Mouse (Mus musculus) induced T-regulatory cell, adult 2 months (primary cell): ENCODE results near the gene C77080.

Source experiments
- DNase-seq: peaks from one replicate; pipeline ENCODE4 v3.0.0-alpha.2; 2012; ENCODE audit warnings: low read depth

C77080 gene

GRCm38 (mm10) chr4:129261196-129261595 lies at the start of gene C77080:
Gene C77080 (minus strand): TSS chr4:129261404.
- DNase-seq, result no peak

DNA sequence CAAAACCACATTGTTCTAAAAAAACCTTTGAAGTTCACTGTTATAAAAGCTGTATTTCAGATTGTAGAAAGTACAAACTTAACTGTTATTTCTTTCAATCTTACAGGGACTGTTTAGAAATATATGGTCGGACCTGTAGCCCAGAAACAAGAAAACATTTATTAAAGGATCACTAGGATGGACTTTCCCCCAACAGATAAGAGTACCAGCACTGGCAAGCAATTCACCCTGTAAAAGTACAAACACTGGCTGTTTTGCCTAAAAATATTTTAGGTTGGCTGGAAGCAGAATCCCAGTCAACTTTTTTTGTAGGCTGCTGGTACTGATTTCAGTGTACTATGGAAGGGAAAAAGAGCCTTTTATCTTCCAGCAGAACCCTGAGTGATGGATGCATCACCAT lies 46.7 kb upstream of the C77080 start:
- DNase-seq, result no peak

GRCm38 (mm10) chr4:129304306-129304705 lies 43.1 kb upstream of the C77080 start:
- DNase-seq, result no peak

- DNase-seq, result no peak
These were observed 42.6 kb upstream of the C77080 start for GRCm38 (mm10) chr4:129303816-129304215.

GRCm38 (mm10) chr4:129303401-129303800 lies 42.2 kb upstream of the C77080 start:
- DNase-seq, result no peak

GRCm38 (mm10) chr4:129299121-129299520 lies 37.9 kb upstream of the C77080 start:
- no peak for DNase-seq

GRCm38 (mm10) chr4:129297724-129298123 lies 36.5 kb upstream of the C77080 start:
- no peak for DNase-seq

DNA sequence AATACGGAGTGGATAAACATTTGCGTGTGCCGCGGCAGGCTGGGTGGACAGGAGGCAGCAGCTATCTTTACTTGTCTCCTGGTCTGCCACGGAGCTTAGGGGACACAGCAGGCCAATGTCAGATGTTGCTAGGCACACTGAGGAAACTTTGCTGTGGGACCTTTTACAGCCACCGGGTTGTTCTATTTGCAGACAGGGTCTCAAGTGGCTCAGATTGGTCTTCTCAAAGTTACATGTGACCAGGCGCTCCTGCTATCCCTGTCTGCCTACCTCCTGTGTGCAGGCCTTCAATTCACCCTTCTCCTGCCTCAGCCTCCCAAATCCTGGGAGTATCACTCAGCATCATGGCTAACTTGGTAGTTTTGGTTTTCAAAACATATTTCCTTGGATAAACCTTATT lies 34.9 kb upstream of the C77080 start:
- no peak for DNase-seq

GRCm38 (mm10) chr4:129295188-129295587 lies 34.0 kb upstream of the C77080 start:
- no peak for DNase-seq

DNA sequence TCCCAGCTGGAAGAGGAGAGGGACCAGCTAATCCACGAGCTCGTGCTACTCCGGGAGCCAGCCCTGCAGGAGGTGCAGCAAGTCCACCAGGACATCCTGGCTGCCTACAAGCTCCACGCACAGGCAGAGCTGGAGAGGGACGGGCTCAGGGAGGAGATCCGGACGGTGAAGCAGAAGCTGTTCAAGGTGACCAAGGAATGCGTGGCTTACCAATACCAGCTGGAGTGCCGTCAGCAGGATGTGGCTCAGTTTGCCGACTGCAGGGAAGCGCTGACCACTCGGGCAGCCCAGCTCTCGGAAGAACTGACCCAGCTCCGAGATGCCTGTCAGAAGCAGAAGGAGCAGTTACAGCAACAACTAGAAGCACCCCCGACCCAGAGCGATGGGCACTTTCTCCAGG lies 32.5 kb upstream of the C77080 start:
- DNase-seq, result no peak

DNA sequence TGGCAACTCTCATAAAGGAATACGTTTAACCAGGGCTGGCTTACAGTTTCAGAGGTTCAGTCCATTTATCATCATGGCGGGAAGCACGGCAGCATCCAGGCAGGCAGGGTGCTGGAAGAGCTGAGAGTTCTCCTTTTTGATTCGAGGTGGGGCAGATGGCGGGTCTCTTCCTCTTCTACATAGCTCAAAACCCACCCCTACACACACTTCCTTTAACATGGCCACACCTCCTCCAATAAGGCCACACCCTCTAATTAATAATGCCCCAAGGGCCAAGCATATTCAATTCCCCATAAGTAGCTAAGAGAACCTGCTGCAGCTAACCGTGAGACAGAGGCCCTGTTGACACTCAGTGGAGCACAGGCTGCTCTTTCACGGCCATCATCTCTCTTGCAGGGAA lies 31.6 kb upstream of the C77080 start:
- DNase-seq, result no peak

DNA sequence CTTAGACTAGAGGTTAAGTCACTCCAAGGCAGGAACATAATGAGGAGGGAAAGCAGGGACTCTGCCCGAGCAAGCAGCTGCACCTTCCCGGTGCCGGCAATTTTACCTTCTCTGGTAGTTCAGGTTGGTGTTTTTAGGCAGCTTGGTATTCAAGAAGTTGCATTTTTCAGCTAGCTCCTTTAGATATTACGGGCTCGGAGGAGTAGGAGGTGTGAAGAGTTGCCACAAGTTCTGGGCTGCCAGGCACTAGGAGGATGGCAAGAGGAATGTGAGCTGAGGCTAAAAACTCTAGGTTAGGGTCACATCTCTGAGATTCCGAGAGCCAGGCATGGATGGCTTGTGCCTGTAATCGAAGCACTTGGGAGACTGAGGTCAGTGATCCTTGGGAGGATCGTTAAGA lies 28.5 kb upstream of the C77080 start:
- no peak for DNase-seq

GRCm38 (mm10) chr4:129288067-129288466 lies 26.9 kb upstream of the C77080 start:
- no peak for DNase-seq

DNA sequence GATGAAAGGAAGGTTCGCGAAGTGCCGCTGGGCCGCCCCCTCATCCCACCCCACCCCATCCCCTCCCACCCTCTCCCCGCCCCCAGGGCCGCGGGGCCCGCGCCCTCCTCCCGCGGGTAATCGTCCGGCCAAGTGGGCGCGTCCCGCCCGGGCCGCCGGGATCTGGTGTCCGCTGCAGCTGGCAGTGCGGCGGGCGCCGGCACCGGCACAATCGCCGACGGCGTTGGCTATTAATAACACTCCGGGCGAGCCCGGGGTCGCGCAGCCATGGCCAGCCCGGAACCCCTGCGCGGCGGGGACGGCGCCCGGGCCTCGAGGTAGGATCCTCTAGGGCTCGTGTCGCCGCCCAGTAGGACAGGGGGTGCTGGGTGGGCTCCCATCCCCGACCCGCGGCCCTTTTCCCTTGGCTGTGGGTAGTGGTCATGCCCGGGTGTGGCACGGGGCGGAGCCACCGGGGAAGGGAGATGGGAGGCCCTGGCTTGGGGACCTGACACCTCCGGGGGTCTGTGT lies 26.3 kb upstream of the C77080 start, which contains the start of gene Sync:
Gene Sync, plus strand, starts transcription at position 146 of the 510 bp plus-strand sequence.
- no peak for DNase-seq

DNA sequence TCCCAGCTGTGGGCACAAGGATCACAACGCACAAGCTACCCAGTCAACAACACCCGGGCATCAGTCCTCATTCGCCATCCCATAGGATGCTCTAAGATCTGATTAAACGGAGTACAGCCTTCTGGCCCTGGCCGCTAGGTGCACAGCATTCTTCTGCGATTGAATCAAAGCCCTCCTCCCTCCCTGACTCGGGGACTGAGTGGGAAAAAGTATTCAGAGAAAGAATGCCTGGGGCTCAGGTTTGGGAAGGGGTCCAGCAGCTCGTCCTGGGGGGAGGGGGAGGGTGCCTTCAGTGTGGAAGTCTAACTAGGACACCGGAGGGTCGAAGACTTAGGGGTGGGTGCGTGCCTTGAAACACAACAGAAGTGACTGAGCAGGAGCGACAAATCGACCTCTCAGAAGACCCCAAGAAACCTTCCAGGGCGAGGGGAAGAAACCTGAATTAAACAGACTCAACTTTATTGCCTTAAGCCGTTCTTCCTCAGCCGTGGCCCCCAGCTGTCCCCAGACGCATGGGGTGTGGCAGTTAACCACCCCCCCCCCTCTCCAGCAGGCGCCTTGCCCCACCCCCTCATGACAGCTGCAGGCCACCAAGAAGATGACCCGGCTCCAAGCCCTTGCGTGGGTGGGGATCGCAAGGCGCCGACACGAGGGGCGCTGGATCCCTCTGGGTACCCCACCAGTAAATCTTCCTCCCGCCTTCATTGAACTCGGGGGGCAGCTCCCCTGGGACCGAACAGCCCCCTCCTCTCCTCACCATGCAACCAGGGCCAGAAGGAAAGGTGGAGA lies 25.7 kb upstream of the C77080 start:
- DNase-seq, result no peak

DNA sequence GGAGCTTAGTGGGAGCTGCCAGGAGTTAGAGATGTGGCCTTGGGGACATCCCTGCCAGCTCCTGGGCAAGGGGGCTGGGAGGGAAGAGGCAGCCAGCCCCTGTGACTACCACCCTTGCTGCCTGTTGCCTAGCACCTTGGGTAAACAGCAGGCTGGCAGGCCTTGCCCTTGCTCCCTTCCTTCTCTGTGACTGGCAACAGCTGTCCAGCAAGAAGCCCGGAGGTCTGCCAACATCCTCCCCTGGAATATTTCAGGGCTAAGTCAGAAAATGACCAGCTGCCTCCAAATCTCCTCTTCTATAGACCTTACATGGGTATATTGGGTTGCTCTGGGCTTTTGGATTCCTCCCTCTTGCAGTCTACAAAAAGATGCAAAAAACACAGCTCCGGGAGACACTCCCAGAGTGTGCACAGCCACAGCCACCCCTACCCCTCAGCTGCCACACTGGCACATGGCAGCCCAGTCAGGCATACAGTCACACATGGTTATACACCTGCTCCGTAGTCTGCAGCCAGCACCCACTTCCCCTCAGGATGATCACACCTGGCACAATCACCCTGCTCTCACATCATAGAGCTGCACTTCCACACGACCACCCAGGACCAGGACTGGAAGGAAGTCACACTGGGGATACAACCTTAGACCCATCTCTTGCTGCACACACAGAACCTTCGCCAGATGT lies 24.9 kb upstream of the C77080 start:
- DNase-seq, result no peak

- no peak for DNase-seq
These were observed 23.5 kb upstream of the C77080 start for GRCm38 (mm10) chr4:129284685-129285084.

DNA sequence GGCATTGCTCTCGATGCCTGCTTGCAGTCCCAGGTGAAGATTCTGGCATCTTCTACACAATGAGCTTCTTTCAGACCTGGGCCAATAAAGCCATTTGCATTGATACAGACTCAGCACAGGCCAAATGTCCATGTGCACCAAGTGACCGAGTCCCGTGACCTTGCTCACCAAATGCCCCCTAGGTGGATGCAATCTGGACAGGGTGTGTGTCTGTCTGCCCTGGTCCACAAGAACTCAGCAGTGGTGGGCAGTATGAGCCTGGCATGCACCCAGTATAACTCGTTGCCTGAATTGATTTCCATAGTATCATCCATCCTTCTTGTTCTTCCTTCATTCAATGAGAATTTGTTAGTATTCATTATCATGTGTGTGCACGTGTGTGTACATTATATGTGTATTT lies 22.0 kb upstream of the C77080 start:
- no peak for DNase-seq

- no peak for DNase-seq
These were observed 21.6 kb upstream of the C77080 start for GRCm38 (mm10) chr4:129282786-129283185.

DNA sequence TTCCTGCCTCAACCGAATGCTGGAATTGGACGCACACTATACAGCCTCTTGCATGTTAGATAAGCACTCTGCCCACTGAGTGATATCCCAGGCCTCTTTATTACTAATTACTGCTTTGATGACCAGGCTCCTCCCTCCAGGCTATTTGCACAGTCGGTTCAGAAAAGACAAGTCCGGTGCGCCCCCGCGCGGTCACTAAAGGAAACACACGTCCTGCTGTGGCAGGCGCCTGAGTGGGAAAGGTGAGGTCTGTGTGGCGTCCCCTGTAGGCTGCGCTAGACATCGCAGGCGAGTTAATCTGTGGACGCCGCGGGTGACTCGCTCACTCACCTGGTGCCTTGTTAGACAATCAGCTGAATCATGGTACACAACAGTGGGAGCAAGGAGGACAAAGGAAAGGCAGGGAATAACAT lies 15.3 kb upstream of the C77080 start:
- peak; percentile 95 for DNase-seq

DNA sequence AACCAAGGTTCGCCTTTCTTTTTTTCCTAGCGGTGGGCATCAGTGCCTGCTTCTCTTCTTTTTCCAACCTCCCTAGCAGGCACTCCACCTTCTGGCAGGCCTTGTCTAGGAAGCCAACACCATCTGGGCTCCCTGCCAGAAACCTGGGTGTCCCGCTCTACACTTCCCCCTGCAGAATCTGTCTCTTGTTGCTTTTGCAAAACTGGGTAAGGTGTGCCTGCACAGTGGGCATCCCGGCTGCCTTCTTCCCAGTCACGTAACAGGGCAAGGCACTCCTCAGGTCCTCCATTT lies 11.5 kb upstream of the C77080 start:
- no peak for DNase-seq

- peak; percentile 83 for DNase-seq
These were observed 11.0 kb upstream of the C77080 start for GRCm38 (mm10) chr4:129271991-129272755.

DNA sequence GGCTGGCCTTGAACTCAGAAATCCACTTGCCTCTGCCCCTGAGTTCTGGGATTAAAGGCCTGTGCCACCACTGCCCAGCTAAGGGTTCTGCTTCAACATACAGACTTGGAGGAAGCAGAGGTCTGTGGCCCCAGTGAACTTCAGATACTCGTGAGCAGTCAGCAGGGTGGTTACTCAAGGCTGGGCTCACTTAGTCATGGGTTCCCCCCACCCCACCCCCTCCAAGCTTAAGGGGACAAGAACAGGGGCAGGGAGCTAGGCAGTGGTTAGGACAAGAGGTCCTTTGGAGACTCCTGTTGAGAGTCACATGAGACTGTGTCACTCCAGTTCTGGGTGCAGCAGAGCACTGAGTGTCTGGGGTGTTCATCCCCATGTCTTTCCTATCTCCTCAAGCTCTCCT lies 7.5 kb upstream of the C77080 start:
- DNase-seq, result no peak
